Mouse (Mus musculus): ENCODE data around the gene Cybrd1.

GRCm38 (mm10) chr2:71103292-71103680 lies 14.4 kb upstream of the Cybrd1 start:
- no peak for TF ChIP-seq POLR2A (IDR thresholded peaks at IDR 0.05; ENCODE audit: extremely low read depth, insufficient read depth, low read length)
- TF ChIP-seq CTCF (IDR thresholded peaks at IDR 0.05; ENCODE audit: low read depth, low read length) = no peak

Measured in liver, adult 2 months (tissue).